Mouse (Mus musculus): ENCODE measurements at regions not wholly inside any gene's neighbourhood (a gene's known extent, or its start where the extent isn't known, plus 50 kb on each side); places are given as distances from the start of the nearest gene placed in this dataset.

GRCm38 (mm10) chr16:29147766-29148165 lies 61.7 kb upstream of the Hrasls start:
- DNase-seq (ENCODE audit: low spot score): no peak

DNA sequence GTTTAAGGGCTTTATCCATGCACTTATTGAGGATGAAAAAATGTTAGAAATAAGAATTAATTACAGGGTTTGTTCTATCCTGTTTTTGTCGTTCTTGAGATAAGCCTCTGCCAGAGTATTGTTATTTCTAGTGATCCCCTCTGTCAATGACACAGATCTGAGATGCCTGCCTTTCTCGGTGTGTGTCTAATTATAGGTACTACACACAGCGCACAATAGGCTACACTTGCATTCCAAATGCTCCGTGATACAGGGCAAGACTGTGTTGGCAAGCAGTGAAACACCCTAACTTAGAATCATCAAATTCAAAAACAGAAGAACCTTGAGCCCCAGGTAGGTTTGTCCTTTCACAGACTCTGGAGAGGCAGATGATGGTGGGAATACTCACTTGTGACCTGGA lies 90.3 kb upstream of the Hrasls start:
- no peak for DNase-seq (ENCODE audit: low spot score)

- no peak for DNase-seq (ENCODE audit: low spot score)
Measured at GRCm38 (mm10) chr16:29096791-29097190, 112.7 kb upstream of the Hrasls start.

- no peak for DNase-seq (ENCODE audit: low spot score)
Measured at GRCm38 (mm10) chr16:29065961-29066360, 136.5 kb upstream of the Mb21d2 start.

DNA sequence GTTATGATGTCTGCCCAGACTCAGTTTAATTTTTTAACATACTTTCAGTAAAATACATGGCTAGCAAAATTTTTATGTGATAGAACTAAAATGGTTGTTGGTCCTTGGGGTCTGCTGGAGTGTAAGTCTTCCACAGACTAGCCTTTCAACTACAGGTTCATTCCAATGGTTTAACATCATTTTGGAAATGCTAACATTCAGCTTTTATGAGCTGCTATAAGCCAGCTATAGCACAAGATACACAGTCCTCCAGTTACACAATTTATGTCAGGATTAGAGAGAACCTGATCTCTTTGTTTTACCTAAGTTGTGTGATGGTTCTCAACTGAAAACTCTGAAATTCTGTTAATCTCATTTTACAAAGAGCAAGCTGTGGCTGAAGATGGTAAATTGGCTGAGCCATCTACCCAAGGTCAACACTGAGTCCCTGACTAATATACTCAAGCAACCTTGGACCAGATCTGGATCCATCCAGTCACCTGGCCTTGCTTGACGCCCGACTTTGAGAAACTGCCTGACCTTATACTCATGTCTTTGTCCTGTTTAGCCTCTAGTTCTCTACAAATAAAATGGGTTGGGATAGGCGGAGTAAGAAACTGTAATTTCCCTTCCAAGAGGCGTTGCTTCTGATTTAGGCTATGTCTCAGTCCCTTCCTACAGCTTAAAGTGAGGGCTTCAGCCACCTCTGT lies 135.8 kb upstream of the Mb21d2 start:
- no peak for DNase-seq (ENCODE audit: low spot score)

- DNase-seq (ENCODE audit: low spot score): no peak
Measured at GRCm38 (mm10) chr16:29063377-29063776, 133.9 kb upstream of the Mb21d2 start.

GRCm38 (mm10) chr16:29057076-29057475 lies 127.6 kb upstream of the Mb21d2 start:
- no peak for DNase-seq (ENCODE audit: low spot score)

- DNase-seq (ENCODE audit: low spot score): no peak
Measured at GRCm38 (mm10) chr16:29054423-29054822, 125.0 kb upstream of the Mb21d2 start.

DNA sequence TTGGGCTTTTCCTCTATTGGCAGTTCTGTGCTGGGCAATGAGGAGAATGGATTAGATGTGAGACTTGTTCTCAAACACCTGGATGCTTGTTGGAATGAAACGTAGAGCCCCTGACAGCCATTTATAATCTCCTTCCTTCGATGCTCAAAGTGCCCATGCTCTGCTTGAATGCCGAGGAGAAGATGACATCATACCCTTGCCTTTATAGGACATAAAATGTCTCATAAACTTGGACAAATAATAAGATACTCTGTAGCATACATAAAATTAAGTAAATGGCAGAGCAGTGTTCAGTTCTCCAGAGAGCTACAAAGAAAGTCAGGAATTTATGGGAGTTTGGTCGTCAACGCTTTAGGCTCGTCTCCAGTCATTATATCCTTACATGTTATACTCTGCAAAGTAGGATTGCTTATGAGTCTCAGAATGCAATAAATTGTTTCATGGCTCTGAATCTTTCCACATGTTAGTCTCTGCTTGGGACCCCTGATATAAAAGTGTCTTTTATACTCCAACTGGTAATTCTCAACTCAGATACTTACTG lies 117.0 kb upstream of the Mb21d2 start:
- DNase-seq (ENCODE audit: low spot score): no peak

DNA sequence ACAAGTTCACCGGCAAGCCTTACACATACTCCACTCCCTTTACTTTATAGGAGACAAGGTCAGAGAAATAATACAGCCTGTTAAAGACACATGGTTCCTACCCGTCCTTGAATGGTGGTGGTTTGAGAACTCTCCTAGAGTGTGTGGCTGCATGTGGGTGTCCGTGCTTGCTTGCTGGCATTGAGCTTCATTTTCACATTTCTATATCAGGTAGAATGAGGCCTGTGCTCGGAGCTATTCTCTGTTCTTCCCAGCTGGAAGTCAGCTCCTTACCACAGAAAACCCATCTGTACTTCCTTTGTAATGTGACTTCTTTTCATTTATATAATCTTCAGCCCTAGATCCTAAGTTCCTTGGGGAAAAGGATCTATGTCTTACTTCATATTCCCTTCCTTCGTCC lies 106.0 kb upstream of the Mb21d2 start:
- no peak for DNase-seq (ENCODE audit: low spot score)

DNA sequence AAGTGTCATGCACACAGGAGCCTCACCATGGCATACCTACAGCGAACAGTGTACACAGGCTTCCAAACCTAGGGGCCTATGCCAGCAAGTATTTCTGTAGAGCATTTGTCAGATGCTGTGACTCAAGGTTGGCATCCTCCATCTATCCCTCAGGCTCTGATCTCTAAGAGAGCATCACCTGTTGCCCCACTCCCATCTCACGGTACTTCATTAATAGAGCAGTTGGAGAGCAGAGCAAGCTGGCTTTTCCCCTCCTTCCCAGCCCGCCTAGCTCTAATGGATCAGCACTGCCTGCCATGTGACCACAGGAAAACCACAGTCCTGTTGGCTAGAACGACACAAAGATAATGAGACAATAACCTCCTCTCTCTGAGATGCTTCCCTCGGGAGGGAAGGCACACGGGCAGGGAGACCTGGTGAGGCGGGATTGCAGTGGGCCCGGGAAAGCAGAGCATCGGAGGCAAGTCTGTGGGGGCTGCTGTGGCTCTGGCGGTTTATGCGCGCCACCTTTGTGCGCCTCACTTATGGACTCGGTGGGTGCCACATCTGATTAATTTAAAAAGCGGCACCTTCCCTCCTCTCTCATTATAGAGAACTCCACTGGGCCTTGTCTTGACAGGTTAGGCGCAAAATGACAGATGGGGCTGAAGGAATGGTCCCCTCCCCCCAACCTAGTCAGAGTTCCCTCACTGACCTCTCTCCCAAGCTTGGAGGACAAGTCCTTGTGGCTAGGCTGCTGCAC lies 104.8 kb upstream of the Mb21d2 start:
- DNase-seq (ENCODE audit: low spot score): no peak

DNA sequence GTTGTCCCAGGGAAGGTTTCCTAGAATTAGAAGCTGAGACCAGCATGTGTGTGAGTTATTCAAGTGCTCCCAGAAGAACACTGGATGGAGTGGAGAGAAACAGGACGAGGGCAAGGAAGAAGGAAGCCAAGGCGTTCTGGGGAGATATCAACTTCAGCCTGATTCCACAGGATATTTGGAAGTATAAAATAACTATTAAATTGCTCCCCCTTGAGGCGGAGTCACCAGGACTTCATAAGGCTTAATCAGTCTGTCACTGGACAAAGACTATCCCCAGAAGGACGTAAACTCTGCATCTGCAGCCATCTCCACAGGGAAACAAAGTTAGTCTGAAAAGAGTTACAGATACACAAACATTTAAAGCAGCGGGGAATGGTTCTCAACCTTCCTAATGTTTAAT lies 103.9 kb upstream of the Mb21d2 start:
- peak; percentile 48 for DNase-seq (ENCODE audit: low spot score)

- no peak for DNase-seq (ENCODE audit: low spot score)
Measured at GRCm38 (mm10) chr16:29027856-29028255, 98.4 kb upstream of the Mb21d2 start.

GRCm38 (mm10) chr16:29001249-29001648 lies 71.8 kb upstream of the Mb21d2 start:
- DNase-seq (ENCODE audit: low spot score): peak; percentile 29

GRCm38 (mm10) chr16:28999641-29000040 lies 70.2 kb upstream of the Mb21d2 start:
- DNase-seq (ENCODE audit: low spot score): no peak

GRCm38 (mm10) chr16:28996629-28997028 lies 67.2 kb upstream of the Mb21d2 start:
- no peak for DNase-seq (ENCODE audit: low spot score)

DNA sequence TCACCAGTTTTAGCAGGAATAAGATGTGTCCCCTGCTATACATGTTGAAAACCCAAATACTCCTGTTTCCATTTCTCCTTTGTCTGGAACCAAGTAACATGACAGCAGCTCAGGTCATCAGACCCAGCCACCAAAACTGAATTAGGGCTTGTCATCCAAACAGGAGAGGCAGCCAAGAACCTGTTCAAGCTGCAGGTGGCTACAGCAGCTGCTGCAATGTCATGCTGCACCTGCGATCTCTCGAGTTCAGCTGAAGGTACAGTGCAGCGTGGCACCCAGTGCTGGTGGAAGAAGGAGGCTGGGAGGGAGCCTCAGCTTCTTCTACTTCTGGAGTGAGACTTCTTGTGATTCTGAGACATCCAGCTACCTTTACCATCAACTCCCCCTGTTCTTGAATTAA lies 61.2 kb upstream of the Mb21d2 start:
- DNase-seq (ENCODE audit: low spot score): no peak

- no peak for DNase-seq (ENCODE audit: low spot score)
Measured at GRCm38 (mm10) chr16:28984931-28985330, 55.5 kb upstream of the Mb21d2 start.

- DNase-seq (ENCODE audit: low spot score): no peak
Measured at GRCm38 (mm10) chr16:28982901-28983300, 53.4 kb upstream of the Mb21d2 start.
